Mouse (Mus musculus) forebrain, embryonic 12.5 days (tissue): ENCODE measurements around the gene Gal. TPM values are rescaled to one million over a fixed set of nuclear protein-coding genes. Genes with fewer than 3 reads are reported as not detected.

Experiments
- ATAC-seq: fragments of 200-750 bp; cut with Nextera tagmentation; 2 replicates; pipeline ENCODE4 v1.8.0; 2017; ENCODE audit warnings: moderate TSS enrichment; ENCODE audit not compliant: low FRiP score
- H3K27ac ChIP-seq: fragments of 300-500 bp; sonication (generic); 2 replicates; pipeline ENCODE4 v1.5.1; 2016; ENCODE audit warnings: mild to moderate bottlenecking
- H3K27me3 ChIP-seq: fragments of 300-500 bp; sonication (generic); 2 replicates; pipeline ENCODE4 v1.6.1; 2016; ENCODE audit warnings: mild to moderate bottlenecking
- H3K36me3 ChIP-seq: fragments of 300-500 bp; sonication (generic); replicated peaks from 2 replicates; pipeline ENCODE4 v1.6.1; 2016; ENCODE audit warnings: mild to moderate bottlenecking
- H3K4me1 ChIP-seq: fragments of 300-500 bp; sonication (generic); 2 replicates; pipeline ENCODE4 v1.6.1; 2016
- H3K4me2 ChIP-seq: fragments of 300-500 bp; sonication (generic); 2 replicates; pipeline ENCODE4 v1.6.1; 2016; ENCODE audit warnings: mild to moderate bottlenecking, moderate library complexity
- H3K4me3 ChIP-seq: fragments of 300-500 bp; sonication (generic); replicated peaks from 2 replicates; pipeline ENCODE4 v1.5.1; 2016; ENCODE audit warnings: mild to moderate bottlenecking
- H3K9ac ChIP-seq: fragments of 300-500 bp; sonication (generic); 2 replicates; pipeline ENCODE4 v1.6.1; 2016; ENCODE audit warnings: mild to moderate bottlenecking
- H3K9me3 ChIP-seq: fragments of 300-500 bp; sonication (generic); 2 replicates; pipeline ENCODE4 v1.6.1; 2016
- whole genome bisulfite sequencing: fragments of 180-500 bp; shearing (Covaris S2); methylation state at CpG from one replicate; pipeline ENCODE4 v1.1.7; 2016; 5-methylcytosine and 5-hydroxymethylcytosine counted together
- polyA plus RNA-seq: library from polyadenylated mRNA; unstranded; fragments of >200 nt; fragmentation: Nextera tagmentation; extraction: Ambion mirVana; gene quantifications from 2 replicates; pipeline ENCODE4 v1.2.1, GENCODE M21; 2016

Gal gene
- polyA plus RNA-seq, 1 experiment from 2014 or later: 2.0 TPM

- no peak overlapping the region for H3K27ac ChIP-seq
- no peaks in the 10 kb centered on the region for H3K4me1 ChIP-seq
- H3K4me2 ChIP-seq: no peak overlapping the region
- no peaks in the 10 kb centered on the region for H3K36me3 ChIP-seq
- H3K9me3 ChIP-seq: no peaks in the 10 kb centered on the region
- 56% methylated on average over 1 of the region's 1 CpGs for WGBS
- H3K4me3 ChIP-seq: no peak overlapping the region
- no peak overlapping the region for H3K9ac ChIP-seq
- ATAC-seq: no peak
- no peaks in the 10 kb centered on the region for H3K27me3 ChIP-seq
Observed at GRCm38 (mm10) chr19:3405531-3406281, 8.6 kb downstream of the Gal start.

DNA sequence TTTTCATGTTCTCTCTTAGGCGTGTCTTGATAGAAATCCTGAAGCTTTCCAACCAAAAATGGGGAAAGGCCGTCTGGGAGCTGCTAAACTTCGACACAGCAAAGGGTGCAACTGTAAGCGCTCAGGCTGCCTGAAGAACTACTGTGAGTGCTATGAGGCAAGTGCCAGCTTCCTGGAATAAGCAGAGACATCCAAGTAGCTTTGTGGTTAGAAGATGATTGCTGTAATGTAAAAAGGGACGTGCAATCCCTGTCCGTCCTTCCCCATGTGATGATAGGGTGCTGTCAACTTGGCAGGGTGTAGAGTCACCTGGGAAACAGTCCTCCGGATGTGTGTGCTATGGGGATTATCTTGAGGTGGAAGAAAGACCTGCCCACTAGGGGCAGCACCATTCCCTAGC, 10.3 kb downstream of the Gal start:
- Histone ChIP-seq H3K36me3 (no peaks in the 10 kb centered on the region), H3K4me1 (no peaks in the 10 kb centered on the region), H3K9me3 (no peaks in the 10 kb centered on the region), H3K4me3 (no peak overlapping the region), H3K27me3 (no peaks in the 10 kb centered on the region), H3K27ac (no peak overlapping the region), H3K4me2 (no peak overlapping the region), H3K9ac (no peak overlapping the region)
- no peak for ATAC-seq
- WGBS: 86% methylated on average over 7 of the region's 7 CpGs

- H3K4me2 ChIP-seq: no peak overlapping the region
Observed at GRCm38 (mm10) chr19:3402390-3402789, 12.0 kb downstream of the Gal start.

GRCm38 (mm10) chr19:3401943-3402342, 12.4 kb downstream of the Gal start:
- no peaks in the 10 kb centered on the region for H3K9me3 ChIP-seq
- H3K36me3 ChIP-seq: no peaks in the 10 kb centered on the region
- no peak overlapping the region for H3K9ac ChIP-seq
- H3K4me2 ChIP-seq: no peak overlapping the region
- ATAC-seq: no peak
- H3K4me1 ChIP-seq: no peaks in the 10 kb centered on the region
- H3K27ac ChIP-seq: no peak overlapping the region
- 65% methylated on average over 7 of the region's 7 CpGs for WGBS
- no peak overlapping the region for H3K4me3 ChIP-seq
- H3K27me3 ChIP-seq: no peaks in the 10 kb centered on the region

More at GRCm38 (mm10) chr19:3402390-3402789, 12.0 kb downstream of the Gal start:
- H3K9me3 ChIP-seq: no peaks in the 10 kb centered on the region
- H3K27me3 ChIP-seq: no peaks in the 10 kb centered on the region
- H3K27ac ChIP-seq: no peak overlapping the region
- H3K9ac ChIP-seq: no peak overlapping the region
- ATAC-seq: no peak
- WGBS: 87% methylated on average over 6 of the region's 6 CpGs
- no peak overlapping the region for H3K4me3 ChIP-seq
- H3K4me1 ChIP-seq: no peaks in the 10 kb centered on the region
- no peaks in the 10 kb centered on the region for H3K36me3 ChIP-seq

DNA sequence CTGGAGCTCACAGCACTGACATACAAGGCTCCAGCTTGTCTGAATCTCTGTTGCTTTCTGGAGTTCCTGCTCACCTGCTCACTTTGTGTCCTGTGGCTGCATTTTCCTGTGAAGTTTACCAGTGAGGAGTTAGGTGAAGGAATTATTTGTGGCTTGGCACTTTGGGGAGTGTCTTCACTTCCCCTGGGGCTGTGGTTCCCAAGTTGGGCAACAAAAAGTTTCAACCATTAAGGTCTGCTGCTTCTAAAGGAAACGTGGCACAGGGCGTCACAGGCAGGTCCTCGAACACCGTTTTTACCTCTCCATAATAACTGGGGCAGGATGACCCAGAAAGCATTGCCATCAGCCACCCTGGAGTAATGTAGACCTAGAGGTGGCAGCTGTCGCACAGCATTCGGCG, 12.8 kb downstream of the Gal start:
- Histone ChIP-seq H3K9me3 (no peaks in the 10 kb centered on the region), H3K4me3 (no peak overlapping the region), H3K4me2 (no peak overlapping the region), H3K27ac (no peak overlapping the region), H3K27me3 (no peaks in the 10 kb centered on the region), H3K4me1 (no peaks in the 10 kb centered on the region), H3K36me3 (no peaks in the 10 kb centered on the region), H3K9ac (no peak overlapping the region)
- ATAC-seq: no peak
- WGBS: 88% methylated on average over 7 of the region's 7 CpGs

DNA sequence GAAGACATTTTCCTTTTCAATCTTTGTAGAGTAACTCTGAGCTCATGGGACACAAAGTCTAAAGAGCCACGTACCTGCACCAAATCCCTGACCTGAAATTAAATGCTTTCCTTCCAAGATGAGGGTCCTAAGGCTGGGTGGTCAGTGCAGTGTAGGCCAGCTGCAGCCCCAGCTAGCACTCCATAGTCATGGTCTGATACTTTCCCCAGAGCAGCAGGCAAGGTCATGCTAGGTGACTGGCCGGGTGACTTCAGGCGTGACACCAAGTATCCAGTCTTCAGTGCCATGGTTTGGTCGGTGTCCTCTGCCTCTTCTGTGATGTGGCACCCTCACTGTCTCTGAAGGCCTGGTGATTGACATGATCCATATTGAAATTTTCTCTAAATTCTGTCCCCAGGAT, 14.3 kb downstream of the Gal start:
- H3K4me1 ChIP-seq: no peaks in the 10 kb centered on the region
- no peak overlapping the region for H3K4me2 ChIP-seq
- no peak overlapping the region for H3K9ac ChIP-seq
- H3K36me3 ChIP-seq: no peaks in the 10 kb centered on the region
- H3K9me3 ChIP-seq: no peaks in the 10 kb centered on the region
- WGBS: 93% methylated on average over 4 of the region's 4 CpGs
- H3K4me3 ChIP-seq: no peak overlapping the region
- no peak for ATAC-seq
- H3K27me3 ChIP-seq: no peaks in the 10 kb centered on the region
- H3K27ac ChIP-seq: no peak overlapping the region

DNA sequence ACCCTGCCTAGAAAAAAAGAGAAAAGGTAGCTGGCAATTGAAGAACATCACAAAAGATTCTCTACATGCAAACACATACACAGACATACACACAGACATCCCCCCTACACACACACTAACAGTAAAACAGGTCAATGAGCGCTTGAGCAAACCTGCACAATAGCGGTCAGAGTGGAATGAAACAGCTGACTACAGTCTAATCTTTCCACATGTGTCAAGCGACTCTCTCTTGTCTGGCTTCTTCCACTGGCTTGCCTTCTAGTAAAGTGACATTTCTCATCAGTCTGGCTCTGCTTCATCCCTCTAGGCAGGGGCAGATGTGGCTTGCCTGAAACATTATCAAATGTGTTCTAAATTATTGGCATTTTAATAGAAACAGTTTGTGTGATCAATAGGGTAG, 20.1 kb downstream of the Gal start:
- Histone ChIP-seq H3K36me3 (no peaks in the 10 kb centered on the region), H3K9ac (no peak overlapping the region), H3K4me2 (no peak overlapping the region), H3K9me3 (0 out of 2 replicates have a peak, but pooled peaks cover 4% of the 10 kb centered on the region), H3K4me3 (no peak overlapping the region), H3K4me1 (0 out of 2 replicates have a peak, but pooled peaks cover 2% of the 10 kb centered on the region), H3K27me3 (no peaks in the 10 kb centered on the region), H3K27ac (no peak overlapping the region)
- ATAC-seq: no peak
- WGBS: 84% methylated on average over 3 of the region's 3 CpGs

- ATAC-seq: no peak
- Histone ChIP-seq H3K36me3 (no peaks in the 10 kb centered on the region), H3K27ac (no peak overlapping the region), H3K9me3 (0 out of 2 replicates have a peak, but pooled peaks cover 4% of the 10 kb centered on the region), H3K4me3 (no peak overlapping the region), H3K4me2 (no peak overlapping the region), H3K27me3 (peaks cover 5% of the 10 kb centered on the region; the same call in 1 of the 2 replicates), H3K9ac (no peak overlapping the region), H3K4me1 (peaks cover 9% of the 10 kb centered on the region; the same call in 1 of the 2 replicates)
- 97% methylated on average over 1 of the region's 1 CpGs for whole genome bisulfite sequencing
Observed at GRCm38 (mm10) chr19:3392384-3392783, 22.0 kb downstream of the Gal start.

GRCm38 (mm10) chr19:3389089-3389488, 25.3 kb downstream of the Gal start:
- peak overlapping the region; percentile 83 for H3K4me2 ChIP-seq

GRCm38 (mm10) chr19:3388629-3389057, 25.7 kb downstream of the Gal start, which contains the start of gene Tesmin:
TSS of gene Tesmin (plus strand) at chr19:3388857.
- peaks cover 9% of the 10 kb centered on the region; the same call in 1 of the 2 replicates for H3K4me1 ChIP-seq
- peak within 1 kb of the TSS; percentile 45 for H3K4me3 ChIP-seq
- 0 out of 2 replicates have a peak, but pooled peaks cover 4% of the 10 kb centered on the region for H3K9me3 ChIP-seq
- WGBS: 3% methylated on average over 33 of the region's 33 CpGs
- peaks cover 5% of the 10 kb centered on the region; the same call in 1 of the 2 replicates for H3K27me3 ChIP-seq
- H3K9ac ChIP-seq: peak within 1 kb of the TSS; percentile 44; the same call in 1 of the 2 replicates
- ATAC-seq: peak; percentile 86
- H3K36me3 ChIP-seq: no peaks in the 10 kb centered on the region
- no peak within 1 kb of the TSS for H3K27ac ChIP-seq
- H3K4me2 ChIP-seq: peak within 1 kb of the TSS; percentile 83

More at GRCm38 (mm10) chr19:3389089-3389488, 25.3 kb downstream of the Gal start:
- Histone ChIP-seq H3K4me1 (peaks cover 9% of the 10 kb centered on the region; the same call in 1 of the 2 replicates), H3K9me3 (0 out of 2 replicates have a peak, but pooled peaks cover 4% of the 10 kb centered on the region), H3K9ac (peak overlapping the region; percentile 44; the same call in 1 of the 2 replicates), H3K27ac (no peak overlapping the region), H3K27me3 (peaks cover 5% of the 10 kb centered on the region; the same call in 1 of the 2 replicates), H3K4me3 (peak overlapping the region; percentile 45), H3K36me3 (no peaks in the 10 kb centered on the region)
- ATAC-seq: peak; percentile 95
- under 1% methylated on average over 41 of the region's 43 CpGs for WGBS

DNA sequence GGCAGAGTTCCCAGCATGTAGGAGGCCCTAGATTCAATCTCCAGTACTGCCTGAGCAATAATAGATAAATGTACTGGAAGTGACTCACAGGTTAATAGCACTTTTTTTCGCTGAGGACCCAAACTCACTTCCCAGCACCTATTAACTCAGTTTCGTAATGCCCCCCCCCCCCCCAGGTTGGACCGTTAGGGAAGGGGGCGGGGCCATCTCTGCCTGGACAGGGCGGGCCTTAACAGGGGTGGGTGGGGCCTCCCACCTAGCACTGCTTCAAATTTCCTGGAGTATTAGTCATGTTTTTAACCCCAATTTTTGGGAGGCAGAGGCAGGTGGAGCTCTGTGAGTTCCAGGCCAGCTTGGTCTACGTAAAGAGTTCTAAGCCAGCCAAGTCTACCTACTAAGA, 26.3 kb downstream of the Gal start:
- Histone ChIP-seq H3K4me3 (no peak overlapping the region), H3K4me2 (no peak overlapping the region), H3K27ac (no peak overlapping the region), H3K9ac (no peak overlapping the region), H3K27me3 (peaks cover 5% of the 10 kb centered on the region; the same call in 1 of the 2 replicates), H3K36me3 (no peaks in the 10 kb centered on the region), H3K9me3 (0 out of 2 replicates have a peak, but pooled peaks cover 4% of the 10 kb centered on the region), H3K4me1 (peaks cover 9% of the 10 kb centered on the region; the same call in 1 of the 2 replicates)
- WGBS: 79% methylated on average over 6 of the region's 6 CpGs
- ATAC-seq: no peak; the same call in 1 of the 2 replicates

GRCm38 (mm10) chr19:3378614-3379013, 35.7 kb downstream of the Gal start:
- H3K36me3 ChIP-seq: 0 out of 2 replicates have a peak, but pooled peaks cover 2% of the 10 kb centered on the region
- ATAC-seq: no peak
- no peak overlapping the region for H3K27ac ChIP-seq
- no peaks in the 10 kb centered on the region; the same call in 1 of the 2 replicates for H3K27me3 ChIP-seq
- no peak overlapping the region for H3K4me2 ChIP-seq
- no peak overlapping the region for H3K4me3 ChIP-seq
- H3K9ac ChIP-seq: no peak overlapping the region
- H3K9me3 ChIP-seq: no peaks in the 10 kb centered on the region
- 93% methylated on average over 3 of the region's 3 CpGs for WGBS
- H3K4me1 ChIP-seq: no peaks in the 10 kb centered on the region
